Mouse (Mus musculus): Measurements from ENCODE around the gene 2310009B15Rik.

Gene 2310009B15Rik

DNA sequence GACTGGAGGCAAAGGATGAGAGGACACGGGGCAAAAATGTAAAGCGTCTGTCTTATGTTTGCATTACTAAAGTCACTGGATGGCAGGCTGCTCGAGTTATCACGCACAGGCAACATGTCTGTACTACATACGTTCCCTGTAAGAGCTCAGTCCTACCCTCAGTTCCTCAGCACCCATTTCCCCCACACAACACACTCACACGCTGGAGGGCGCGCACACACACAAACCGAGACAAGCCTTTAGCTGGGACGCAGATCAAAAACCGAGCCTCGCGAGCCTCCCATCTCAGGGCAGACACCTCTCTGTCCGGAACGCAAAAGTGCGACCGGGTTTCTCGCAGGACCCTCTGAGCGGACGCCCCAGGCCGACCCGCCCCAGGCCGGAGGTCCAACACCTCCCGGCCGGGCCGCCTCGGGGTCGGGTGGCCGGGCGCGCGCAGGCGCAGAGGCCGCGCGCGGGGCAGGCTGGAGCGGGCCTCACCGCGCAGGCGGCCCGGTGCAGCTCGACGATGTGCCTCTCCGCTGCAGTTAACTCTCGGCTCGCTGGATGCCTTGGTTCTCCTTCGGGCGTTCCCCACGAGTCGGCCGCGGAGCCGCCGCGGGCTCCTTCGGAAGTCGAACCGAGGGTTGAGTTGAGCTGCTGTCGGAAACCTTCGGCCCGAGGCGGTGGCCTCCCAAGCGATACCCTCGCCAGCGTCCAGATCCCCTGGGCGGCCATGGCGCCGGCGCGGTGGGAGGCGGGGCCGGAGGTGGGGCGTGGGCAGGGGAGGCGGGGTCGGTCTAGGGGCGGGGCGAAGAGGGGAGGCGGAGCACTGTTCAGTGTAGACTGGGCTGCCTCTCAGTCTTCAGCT, at the start of gene 2310009B15Rik:
2310009B15Rik (minus strand) TSS at position 752 of the 850 bp plus-strand sequence.
- peak; percentile 73 for DNase-seq (ENCODE audit: low spot score)

DNA sequence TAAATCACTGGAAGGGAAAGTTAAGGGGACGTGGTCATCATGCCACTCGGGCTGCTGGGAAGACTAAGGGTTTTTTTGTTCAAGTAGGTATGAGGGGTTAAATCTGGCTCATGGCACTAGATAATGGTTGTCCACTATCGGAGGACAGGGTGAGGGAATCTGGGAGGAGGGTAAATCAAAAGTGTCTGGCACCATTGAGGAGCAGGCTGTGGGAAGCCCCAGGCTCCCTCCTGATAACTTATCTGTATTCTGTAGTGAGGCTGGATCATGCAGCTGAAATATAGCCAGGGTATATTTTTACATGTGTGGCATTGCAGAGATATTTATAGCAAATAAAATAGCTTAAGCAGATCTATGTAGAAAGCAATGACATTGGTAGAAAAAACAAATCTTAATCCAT, 49.6 kb upstream of the 2310009B15Rik start:
- DNase-seq (ENCODE audit: low spot score) = no peak

DNA sequence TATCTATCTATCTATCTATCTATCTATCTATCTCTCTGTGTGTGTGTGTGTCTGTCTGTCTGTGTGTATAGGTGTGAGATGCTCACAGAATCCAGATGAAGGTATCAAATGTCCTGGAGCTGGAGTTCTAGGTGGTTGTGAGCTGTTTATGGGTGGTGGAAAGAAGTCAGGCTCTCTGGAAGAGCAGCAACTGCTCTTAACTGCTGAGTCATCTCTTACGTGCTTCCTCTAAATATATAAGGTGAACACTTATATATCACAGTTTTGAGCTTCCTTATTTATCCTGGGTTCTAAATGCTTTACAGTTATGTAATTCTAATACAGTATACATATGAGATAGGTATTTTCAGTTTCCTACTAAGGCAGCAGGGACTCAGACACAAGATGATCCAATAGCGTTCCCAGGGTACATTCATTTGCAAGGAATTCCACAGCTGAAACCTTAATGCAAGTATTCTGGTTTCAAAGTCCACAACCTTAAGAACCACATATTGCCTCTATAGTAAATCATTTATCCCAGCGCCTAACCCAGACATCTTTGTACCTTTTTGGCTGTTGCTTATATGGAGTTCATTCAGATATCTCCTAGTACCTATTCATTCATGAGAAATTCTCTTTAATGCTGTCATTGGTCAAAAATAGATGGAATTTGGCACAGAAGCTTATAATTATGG, 48.6 kb upstream of the 2310009B15Rik start:
- no peak for DNase-seq (ENCODE audit: low spot score)

DNA sequence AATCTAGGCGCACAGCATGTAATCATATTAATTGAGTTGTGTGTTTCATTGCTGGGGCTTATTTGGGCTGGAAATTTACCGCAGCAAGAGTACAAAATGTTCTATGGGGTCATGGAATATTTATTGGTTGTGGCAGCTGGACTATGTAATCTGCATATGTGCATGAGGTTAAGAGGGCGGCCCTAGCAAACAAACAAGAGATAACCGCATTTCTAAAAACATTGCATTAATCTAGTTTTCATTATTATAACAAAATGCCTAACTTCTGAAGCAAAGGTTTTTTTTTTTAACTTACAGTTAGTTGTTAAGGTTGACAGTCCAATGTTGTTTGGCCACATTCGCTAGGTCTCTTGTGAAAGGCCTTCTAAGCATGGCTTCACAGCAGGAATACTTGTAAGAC, 47.2 kb upstream of the 2310009B15Rik start:
- DNase-seq (ENCODE audit: low spot score) = no peak

DNA sequence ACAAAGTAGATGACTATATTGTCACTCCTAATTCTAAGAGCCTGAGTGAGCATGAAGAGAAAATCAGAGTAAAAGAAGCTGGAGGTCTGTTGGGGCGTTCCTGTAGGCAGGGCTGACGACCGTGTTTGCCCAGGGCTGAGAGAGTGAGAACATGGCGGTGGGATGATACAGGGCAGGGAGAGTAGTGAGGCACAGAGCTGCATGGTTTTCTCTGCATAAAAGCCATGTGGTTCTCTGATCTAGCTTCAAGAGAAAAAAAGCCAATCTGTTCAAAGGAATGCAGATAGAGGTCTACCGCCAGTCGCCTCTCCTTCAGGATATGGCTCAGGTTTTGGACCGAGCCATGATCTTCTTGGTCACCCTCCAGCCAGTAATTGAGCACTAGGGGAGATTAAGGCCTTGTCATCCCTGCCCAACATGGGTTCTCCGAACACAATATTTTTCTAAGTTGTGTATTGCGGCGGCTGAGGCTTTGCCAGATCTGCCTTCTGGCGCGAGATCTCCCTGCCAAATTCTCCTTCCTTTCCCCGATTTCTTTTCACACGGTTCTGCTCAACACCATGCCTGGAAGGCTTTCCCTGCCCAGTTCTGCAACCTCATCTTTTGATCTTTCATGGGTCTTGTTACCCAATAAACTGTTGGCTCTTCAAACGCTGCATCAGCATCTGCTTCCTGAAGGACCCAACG, 44.9 kb upstream of the 2310009B15Rik start:
- DNase-seq (ENCODE audit: low spot score) = no peak

DNA sequence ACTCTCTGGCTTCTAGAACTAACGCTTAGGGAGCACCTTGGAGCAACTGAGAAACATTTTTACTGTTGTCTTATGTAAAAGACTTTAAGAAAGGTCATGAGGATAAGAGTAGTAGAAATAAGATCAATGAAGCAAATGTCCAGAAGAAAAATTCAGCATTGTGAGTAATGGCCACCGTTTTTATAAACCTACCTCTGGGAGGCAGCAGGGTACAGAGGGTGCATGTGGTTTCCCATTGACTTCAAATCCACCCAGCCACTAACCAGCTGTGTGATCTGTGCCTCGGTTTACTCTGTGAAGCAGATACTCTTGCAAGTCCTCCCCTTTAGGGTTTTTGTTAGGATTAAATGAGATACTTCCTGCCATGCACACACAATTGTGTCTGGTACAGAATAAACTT, 39.4 kb upstream of the 2310009B15Rik start:
- no peak for DNase-seq (ENCODE audit: low spot score)

DNA sequence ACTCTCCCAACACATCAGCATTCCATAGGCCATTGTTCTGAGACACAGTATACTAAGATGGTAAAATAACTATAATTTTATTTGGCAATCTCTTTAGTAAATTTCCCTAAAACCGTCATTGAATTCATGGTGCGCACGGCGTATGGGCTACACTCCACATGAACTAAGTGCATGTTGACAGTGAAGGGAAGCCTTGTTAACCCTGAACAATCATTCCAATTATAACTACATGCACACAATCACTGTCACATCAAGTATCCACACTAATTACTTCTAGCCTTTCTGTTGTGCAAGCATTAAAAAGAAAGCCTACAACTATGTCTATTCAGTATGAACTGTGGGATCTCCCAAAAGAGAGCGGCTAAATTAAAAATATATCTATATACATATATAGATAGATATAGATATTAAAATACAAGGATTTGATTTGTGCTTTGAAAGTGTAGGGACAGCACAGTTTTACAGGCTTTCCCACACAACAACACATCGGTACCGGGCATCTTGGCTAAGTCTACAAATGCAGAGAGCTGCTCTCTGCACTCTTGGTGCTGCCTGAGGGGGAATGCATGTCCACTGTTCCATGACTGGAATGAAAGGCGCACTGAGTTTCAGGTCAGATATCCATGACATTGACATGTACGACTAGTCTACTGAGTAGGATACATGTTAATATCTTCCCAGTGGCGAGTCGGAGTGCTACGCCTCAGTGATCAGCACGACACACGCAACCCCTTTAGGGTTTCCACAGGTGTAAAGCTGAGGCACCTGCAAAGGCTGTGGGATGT, 21.0 kb upstream of the 2310009B15Rik start:
- no peak for DNase-seq (ENCODE audit: low spot score)

DNA sequence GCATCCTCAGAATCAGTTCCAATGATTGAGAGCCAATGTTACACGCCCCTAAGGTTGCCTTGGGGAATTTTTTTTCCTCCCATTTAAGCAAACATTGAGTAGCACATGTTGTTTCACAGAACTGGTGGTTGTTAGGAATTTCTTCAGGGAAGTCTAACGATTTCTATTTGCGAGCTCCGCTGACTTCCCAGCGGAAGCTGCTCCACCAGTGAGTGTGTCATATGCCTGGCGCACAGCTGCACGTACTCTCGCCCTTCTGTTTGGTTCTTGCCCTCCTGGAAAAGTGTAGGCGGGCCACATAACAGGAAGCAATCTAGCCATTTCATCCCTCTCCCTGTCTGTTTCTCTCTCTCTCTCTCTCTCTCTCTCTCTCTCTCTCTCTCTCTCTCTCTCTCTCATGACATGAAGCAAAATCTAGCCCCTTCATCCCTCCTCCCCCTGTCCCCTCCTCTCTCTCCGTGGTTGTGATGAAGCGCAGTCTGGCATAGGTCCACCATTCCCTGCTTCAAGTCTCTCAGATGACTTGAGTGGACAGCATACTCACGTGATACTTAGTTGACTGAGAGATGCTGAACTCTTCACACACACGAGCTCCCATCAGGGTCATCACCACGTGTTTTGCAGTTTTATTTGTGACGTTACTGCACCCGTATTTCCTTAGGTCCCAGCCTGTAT, 19.9 kb upstream of the 2310009B15Rik start:
- DNase-seq (ENCODE audit: low spot score) = no peak

DNA sequence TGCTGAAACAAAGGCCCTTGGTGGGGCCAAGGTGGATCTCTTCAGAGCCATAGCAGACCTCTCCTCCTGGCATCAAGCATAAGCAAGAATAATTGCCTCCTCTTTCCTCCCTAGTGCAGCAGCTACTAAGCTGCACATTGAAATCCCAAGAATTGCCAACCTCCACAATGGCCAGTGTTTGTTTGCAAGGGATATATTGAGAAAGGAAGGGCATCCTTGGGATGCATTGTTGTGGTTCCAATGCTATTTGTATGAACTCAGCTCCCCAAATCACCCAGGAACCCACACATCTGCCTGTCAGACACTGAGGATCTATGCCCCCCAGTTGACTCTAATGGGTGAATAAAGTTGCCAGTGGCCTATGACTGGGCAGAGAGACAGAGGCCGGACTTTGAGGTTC, 5.8 kb downstream of the 2310009B15Rik start:
- DNase-seq (ENCODE audit: low spot score) = no peak

DNA sequence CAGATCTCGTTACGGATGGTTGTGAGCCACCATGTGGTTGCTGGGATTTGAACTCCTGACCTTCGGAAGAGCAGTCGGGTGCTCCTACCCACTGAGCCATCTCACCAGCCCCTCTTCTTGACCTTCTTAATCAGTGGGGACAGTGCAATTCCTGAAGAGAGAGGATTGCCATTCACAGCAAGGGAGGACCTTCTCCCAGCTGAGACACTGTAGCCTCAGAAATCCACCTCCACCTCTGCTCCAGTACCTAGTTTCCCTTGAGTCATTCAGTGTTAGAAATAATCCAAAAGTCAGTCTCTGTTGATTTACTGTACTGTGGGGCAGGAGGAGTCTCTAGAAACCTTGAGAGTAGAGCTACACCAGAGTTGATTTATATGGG, 6.5 kb downstream of the 2310009B15Rik start:
- DNase-seq (ENCODE audit: low spot score) = no peak

DNA sequence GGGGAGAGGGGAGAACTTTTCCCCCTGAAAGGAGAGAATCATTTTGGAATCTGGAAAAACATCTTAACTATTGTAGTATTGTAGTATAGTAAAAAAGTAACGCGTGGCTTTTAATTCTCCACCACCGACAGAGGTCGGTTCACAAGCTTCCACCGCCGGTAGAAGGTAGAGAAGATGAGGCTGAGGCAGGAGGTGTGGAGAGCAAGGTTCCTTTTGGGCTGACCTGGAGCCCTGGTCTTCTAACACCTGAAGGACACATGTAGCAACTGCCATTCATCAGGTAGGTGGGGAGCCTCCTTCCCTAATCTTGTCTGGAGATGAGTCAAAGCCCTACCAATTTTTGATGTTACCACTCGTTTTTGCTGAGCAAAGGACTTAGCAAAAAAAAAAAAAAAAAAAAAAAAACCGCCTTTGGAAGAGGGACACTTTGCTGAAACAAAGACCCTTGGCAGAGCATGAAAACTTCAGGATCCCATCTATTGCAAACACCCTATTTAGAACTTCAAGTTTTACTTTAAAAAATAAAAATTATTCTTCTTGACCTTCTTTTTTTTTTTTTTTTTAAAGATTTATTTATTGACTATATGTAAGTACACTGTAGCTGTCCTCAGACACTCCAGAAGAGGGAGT, 7.0 kb downstream of the 2310009B15Rik start:
- DNase-seq (ENCODE audit: low spot score) = no peak

DNA sequence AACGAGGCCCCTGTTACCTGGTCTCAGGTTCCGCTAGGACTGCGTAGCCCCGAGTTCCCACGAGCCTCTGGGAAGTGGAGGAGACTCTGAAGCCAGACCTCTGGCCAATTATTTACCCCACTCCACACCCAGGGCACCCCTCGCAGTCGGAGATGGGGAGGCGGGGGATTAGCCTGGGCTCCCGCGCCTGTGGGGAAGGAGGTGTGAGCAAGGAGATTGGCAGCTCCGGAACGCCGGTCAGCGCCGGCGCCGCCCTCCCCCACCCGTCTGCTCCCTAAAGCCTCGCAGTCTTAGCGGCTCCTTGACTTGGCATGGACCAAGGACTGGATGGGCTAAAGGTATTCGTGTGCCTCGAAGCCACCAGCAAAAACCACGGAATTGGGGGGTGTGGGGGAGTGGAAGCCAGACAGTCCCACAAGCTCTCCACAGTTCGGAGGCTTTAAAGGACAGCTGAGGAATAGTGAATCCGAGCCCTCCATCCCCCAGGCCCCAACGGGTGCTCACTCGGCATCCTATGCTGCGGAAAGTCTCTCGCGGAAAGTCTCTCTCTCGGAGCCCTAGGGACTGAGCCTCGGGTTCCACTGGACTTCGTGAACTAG, 8.0 kb downstream of the 2310009B15Rik start, which contains the start of gene Lhx9:
Lhx9 (minus strand) TSS at position 67 of the 599 bp plus-strand sequence.
- DNase-seq (ENCODE audit: low spot score) = no peak

DNA sequence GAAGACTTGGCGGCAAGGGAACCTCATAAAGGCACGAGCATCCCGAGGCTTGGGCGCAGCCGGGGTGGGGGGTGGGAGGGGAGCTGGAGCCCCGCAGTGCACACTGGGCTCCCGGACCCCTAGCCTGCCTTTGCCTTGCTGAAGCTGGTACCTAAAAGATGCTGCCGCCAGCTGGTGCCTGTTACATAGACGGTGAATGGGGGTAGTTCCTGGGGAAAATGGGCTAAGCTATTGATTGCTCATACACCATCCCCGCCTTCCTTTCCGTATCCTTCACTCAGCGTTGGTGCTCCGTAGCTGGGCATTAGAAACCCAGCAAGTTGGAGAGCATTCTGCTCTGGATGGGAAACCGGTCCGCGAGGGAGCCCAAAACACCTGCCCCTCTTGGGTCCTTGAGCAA, 8.6 kb downstream of the 2310009B15Rik start:
- DNase-seq (ENCODE audit: low spot score) = no peak

DNA sequence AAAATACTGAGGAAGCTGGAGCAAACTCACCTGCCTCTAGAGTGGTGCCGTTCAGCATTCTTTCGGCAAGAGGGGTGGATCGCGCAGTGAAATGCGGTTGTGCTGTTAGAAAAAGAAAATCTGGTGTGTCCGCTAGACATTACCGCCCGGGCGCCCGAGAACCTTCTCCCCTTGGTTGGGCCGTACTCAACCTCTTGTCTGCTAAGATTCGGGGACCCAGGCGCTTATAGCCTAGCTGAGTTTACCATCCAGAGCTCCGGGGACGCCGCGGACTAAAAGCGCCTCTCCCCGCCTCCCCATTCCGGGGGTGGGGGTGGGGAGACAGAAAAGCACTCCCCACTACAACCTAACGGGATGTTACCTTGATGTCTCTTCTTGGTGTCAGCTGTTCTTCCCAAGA, 9.5 kb downstream of the 2310009B15Rik start:
- DNase-seq (ENCODE audit: low spot score) = no peak

DNA sequence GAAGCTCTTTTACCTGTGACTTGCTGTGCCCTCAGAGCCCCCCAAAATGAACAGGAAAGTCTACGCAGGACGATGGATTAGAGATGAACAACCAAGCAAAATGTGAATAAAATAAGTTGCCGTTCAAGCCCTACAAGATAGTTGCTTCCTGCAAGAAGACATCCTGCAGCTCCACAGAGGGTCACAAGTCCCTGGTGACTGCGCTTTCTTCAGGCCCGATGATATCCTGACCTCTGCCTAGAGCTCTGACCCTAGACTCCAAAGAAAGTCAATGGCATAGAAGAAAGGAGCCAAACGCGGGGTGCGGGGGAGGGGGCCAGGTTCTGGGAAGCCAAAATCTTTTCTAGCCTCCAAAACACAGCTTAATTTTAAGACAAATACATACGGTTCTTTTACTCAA, 10.1 kb downstream of the 2310009B15Rik start:
- DNase-seq (ENCODE audit: low spot score) = no peak

DNA sequence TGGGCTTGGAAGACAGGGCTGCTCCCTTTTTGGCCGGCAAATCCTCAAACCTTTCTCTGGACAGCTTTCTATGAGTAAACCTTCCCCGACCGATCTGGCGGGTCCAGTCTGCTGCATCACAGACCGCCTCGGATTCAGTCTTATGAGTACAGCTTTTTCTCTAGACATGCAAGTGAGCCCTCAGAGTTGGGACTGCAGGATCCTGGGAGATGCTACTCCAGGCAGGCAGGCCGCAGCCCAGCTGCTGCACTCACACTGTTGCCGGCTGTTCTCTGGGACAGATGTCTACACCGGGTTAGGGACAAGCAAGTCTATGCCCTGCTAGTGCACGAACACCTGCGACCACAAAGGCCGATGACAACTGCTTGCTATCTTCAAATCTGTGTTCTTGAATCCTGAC, 10.5 kb downstream of the 2310009B15Rik start:
- no peak for DNase-seq (ENCODE audit: low spot score)

DNA sequence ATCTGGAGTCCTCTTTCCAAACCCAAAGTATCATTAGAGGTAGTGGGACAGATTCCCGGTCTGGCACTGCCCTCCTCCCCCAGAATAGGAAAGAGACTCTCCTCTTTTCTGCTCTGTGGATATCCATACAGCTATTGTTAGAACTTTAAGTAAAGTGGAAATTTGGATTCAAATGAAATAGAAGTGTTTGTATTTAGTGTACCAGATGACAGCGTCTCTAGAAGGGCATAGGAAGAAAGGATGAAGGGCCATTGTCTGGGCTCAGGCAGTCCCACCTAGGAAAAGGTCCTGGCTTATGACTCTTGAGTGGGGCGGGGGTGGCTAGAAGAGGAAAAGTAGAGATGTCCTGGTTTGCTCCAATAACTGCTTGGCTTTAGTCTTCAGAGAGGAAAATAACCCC, 11.2 kb downstream of the 2310009B15Rik start:
- no peak for DNase-seq (ENCODE audit: low spot score)

DNA sequence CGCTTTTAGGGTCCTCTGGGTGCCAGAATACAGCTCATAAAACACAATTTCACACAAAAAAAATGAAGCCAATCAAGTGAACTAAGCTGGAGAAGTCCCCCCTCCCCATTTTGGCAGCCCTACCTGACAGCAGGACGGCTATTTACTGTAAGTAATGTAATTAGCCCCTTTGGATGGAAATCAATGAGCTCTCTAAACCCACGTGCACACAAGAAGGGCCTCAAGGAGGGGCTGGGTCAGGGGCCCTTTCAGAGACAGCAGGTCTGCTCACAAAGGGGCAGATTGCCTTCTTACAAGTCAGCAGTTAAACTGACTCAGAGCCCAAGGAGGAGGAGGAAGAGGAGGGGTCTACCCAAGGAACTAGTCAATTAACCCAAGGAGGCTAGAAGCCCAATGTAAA, 12.5 kb downstream of the 2310009B15Rik start:
- DNase-seq (ENCODE audit: low spot score) = no peak

DNA sequence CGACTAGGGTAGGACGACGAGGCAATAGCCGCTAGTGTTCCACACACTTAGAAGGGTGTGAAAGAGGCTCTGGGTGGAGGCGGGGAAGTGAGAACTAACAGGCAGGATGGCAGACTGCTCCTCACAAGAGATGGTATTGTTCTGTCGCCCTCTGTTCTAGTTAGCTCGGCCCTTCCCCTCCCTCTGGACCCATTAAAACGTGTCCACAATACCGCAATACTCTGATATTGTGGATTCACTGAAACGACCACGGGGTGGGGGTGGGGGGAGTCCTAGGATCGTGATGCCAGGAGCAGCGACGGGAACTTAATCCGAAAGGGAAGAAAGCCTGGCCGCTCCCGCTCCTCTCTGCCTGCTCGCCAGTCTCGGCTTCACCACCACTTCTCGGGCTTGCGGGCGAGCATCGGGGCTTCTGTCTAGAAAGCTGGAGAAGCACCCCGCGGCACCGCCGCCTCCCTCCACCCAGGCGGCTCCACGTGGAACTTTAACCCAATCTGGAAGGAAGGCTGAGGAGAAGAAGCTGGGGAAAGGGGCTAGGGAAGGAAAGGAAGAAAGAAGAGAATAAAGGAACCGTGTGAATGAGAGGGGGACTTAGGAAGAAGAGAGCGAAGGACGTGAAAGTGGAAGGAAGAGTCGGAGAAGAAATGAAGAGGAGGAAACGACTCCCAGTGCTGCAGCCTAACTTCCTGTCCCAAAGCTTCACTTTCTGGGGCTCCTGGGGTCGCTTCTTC, 13.1 kb downstream of the 2310009B15Rik start:
- DNase-seq (ENCODE audit: low spot score) = no peak

DNA sequence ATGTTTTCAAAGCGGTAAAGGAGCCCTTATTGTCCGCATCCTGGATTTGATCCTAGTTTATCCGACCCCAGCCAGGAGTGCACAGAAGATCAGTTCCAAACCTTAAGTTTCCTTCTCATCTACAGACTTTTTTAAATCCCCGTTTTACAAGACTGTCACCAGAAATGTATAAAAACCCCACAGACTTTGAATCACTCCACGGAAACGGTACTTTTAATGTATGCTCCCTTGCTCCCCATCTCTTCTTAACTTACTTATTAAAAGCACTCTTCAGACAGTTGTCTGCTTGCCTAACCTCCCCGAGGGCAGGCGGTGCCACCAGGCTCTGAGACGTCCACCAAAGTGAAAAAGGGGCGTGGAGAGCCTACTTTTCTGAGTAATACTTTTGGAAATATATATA, 13.9 kb downstream of the 2310009B15Rik start:
- no peak for DNase-seq (ENCODE audit: low spot score)
